Mouse (Mus musculus) naive thymus-derived CD4-positive, alpha-beta T cell, adult 2 months (primary cell): ENCODE measurements around the gene Ablim1.
"Not testable (repeated sequence)": the region's sequence is repeated elsewhere in the genome, so short reads cannot be mapped to it uniquely, and the experiment has no call there.

ENCODE experiments used
- DNase-seq: peaks from one replicate; pipeline ENCODE4 v3.0.0-alpha.2; 2011; ENCODE audit warnings: low read depth

Ablim1 gene

GRCm38 (mm10) chr19:57151504-57151903 is 163.2 kb downstream of the Ablim1 start:
- DNase-seq: no peak

- DNase-seq: peak; percentile 84
Observed at GRCm38 (mm10) chr19:57150275-57150674, 164.4 kb downstream of the Ablim1 start.

- DNase-seq: no peak
Observed at GRCm38 (mm10) chr19:57147746-57148145, 167.0 kb downstream of the Ablim1 start.

GRCm38 (mm10) chr19:57146936-57147335 is 167.8 kb downstream of the Ablim1 start:
- no peak for DNase-seq

GRCm38 (mm10) chr19:57143646-57144045 is 171.1 kb downstream of the Ablim1 start:
- no peak for DNase-seq

- no peak for DNase-seq
Observed at GRCm38 (mm10) chr19:57141756-57142461, 172.8 kb downstream of the Ablim1 start.

- DNase-seq: no peak
Observed at GRCm38 (mm10) chr19:57140874-57141273, 173.8 kb downstream of the Ablim1 start.

GRCm38 (mm10) chr19:57140071-57140470 is 174.6 kb downstream of the Ablim1 start:
- no peak for DNase-seq

GRCm38 (mm10) chr19:57138909-57139617 is 175.7 kb downstream of the Ablim1 start:
- no peak for DNase-seq

GRCm38 (mm10) chr19:57138469-57138868 is 176.2 kb downstream of the Ablim1 start:
- no peak for DNase-seq

GRCm38 (mm10) chr19:57138045-57138444 is 176.7 kb downstream of the Ablim1 start:
- DNase-seq: peak; percentile 46

GRCm38 (mm10) chr19:57136228-57136627 is 178.5 kb downstream of the Ablim1 start:
- peak; percentile 93 for DNase-seq

GRCm38 (mm10) chr19:57135654-57136053 is 179.1 kb downstream of the Ablim1 start:
- DNase-seq: not testable (repeated sequence)

- peak; percentile 13 for DNase-seq
Observed at GRCm38 (mm10) chr19:57134654-57135348, 179.9 kb downstream of the Ablim1 start.

GRCm38 (mm10) chr19:57132916-57133520 is 181.7 kb downstream of the Ablim1 start:
- DNase-seq: peak; percentile 56

GRCm38 (mm10) chr19:57132281-57132680 is 182.4 kb downstream of the Ablim1 start:
- peak; percentile 95 for DNase-seq

- peak; percentile 90 for DNase-seq
Observed at GRCm38 (mm10) chr19:57131366-57131765, 183.4 kb downstream of the Ablim1 start.

- DNase-seq: no peak
Observed at GRCm38 (mm10) chr19:57130591-57130990, 184.1 kb downstream of the Ablim1 start.

- DNase-seq: peak; percentile 69
Observed at GRCm38 (mm10) chr19:57129729-57130128, 185.0 kb downstream of the Ablim1 start.

GRCm38 (mm10) chr19:57128037-57128436 is 186.7 kb downstream of the Ablim1 start:
- peak; percentile 20 for DNase-seq

- peak; percentile 66 for DNase-seq
Observed at GRCm38 (mm10) chr19:57127523-57127922, 187.2 kb downstream of the Ablim1 start.

GRCm38 (mm10) chr19:57126950-57127349 is 187.8 kb downstream of the Ablim1 start:
- DNase-seq: peak; percentile 24
